Mouse (Mus musculus) layer of hippocampus, postnatal 36 days (tissue): ENCODE measurements around the gene Uvrag. TPM values are rescaled to one million over a fixed set of nuclear protein-coding genes. Genes with fewer than 3 reads are reported as not detected.

Source experiments
- DNase-seq, 2 experiments: peaks; one replicate each; pipeline ENCODE4 v3.0.0; 2022
- total RNA-seq, 2 experiments: library from RNA; stranded (reverse); gene quantifications; 2 replicates each; pipeline ENCODE4 v1.2.3; 2021

Uvrag gene
- total RNA-seq, 2 experiments from 2014 or later: 49.0 to 50.7 TPM

- no peak for DNase-seq
These were observed 83.8 kb downstream of the Uvrag start for GRCm38 (mm10) chr7:99057053-99057630.

DNA sequence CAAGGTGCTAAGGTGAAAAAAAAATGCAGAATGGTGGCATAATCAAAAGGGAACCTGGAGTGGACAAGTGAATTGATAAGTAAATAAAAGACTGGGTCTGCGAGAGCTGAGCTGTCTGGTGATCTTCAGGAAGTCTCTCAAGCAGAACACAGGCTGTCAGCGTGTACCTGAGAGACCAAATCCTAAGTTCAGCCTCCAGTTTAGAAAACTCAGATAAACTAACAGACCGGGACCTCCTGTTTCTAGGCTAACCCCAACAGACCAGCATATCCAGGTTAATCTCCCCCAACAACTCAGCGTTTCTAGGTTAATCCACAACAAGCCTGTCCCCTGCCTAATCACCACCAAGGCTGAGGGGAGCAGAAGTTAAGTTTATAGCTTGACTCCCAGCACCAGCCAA lies 87.3 kb downstream of the Uvrag start:
- DNase-seq: no peak

DNA sequence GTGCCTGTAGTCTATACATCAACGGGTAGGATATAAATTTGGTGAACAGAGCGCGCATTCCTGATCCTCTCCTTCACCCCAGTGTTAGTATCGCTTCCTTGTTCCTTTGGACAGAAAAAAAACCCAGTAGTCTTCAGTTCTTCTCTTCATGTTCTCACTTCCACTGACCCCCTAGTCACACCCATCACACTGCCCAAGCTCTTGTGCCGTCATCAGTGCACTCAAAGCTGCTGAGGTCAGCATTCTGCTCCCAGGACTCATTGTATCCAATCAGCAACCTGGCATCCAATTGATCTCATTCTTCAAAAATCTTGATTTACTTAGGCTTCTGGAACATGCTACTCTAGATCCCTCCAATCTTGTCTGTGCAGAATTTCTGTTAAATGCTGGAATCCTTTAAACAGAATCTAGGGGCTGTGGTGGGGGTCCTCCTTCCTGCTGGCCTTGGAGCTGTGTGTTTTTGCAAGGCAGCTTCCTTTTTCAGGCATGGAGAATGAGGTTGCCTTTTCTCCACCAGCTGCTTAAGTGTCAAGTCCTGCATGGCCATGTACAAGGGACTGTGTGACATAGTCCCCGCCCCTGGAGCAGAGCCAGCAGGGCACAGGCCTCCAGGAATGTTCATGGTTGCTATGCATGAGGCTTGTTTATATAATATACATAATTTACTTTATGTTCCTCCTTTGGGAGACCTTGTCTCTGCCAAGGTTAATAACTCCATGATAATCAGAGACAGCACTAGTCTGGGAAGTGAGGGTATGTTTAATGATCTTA lies 88.3 kb downstream of the Uvrag start:
- DNase-seq: no peak

GRCm38 (mm10) chr7:99050882-99051281 lies 90.1 kb downstream of the Uvrag start:
- DNase-seq: no peak

DNA sequence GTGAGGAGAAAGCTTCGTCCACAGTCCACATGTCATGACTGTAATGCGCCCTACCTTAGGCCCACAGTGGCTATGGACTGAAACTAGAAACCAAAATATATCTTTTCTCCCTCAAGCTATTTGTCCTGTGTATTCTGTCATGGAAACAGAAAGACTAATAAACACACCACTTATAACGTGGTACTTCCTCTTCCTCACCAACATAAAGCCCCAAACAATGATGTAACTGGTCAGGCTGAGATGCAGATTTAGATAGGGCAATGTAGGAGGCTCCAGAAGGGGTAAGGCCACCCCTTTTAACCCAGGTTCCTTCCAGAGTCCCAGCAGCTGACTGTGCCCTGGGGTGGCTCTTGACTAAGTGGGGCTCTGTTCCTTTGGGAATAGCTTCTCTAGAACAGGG lies 91.0 kb downstream of the Uvrag start:
- DNase-seq: no peak

- no peak for DNase-seq
These were observed 94.3 kb downstream of the Uvrag start for GRCm38 (mm10) chr7:99046545-99047206.

DNA sequence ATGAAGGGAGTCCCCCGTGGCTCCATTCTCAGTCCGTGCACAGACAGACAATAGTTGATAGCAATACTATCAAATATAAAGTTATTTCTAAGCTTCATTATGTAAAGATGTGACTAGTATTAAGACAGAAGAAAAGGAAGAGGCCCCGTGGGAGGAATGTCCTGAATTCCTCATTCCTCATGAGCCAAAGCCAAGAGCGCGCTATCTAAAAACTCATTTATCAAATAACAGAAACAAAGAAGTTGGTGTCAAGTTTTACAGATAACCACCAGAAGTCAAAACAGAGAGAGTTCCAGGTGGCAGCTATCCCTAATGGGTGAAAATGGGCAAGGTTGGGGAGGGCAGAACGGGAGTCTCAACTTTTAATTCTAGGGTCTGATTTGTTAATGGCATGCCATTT lies 95.4 kb downstream of the Uvrag start:
- DNase-seq: no peak

DNA sequence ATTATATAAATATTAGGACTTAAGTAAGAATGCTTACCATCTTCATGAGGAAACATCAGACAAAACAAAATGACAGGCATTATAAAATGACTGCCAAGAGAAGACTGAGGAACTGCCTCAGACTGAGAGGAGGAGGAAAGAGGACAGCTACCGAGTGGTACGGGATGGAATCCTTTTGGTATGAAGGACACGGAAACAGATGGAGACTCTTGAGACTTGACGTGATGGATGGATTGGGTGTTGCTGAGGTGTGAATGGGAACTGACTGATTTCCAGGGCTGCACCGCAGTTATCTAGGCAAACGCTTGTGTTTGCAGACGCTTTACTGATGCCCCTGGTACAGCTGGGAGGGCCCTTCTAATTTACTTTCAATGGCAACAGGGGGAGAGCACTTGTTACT lies 97.0 kb downstream of the Uvrag start:
- no peak for DNase-seq

DNA sequence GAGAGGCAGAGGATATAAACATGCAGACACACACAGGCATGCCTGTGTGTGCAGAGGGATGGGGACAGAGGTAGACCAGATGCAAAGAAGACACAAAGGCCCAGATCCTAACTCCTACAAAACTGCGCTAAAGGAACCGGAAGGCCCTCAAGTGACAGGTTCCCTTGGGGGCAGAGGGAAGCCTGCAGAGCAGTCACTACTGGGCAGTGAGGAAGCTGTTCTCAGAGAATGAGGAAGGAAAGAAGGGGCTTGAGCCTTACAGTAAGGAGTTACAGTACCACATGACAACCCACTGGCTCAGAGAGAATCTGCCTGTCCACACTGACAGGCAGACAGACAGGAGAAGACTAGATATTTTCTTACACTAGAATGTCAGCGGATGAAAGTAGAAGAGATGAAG lies 97.6 kb downstream of the Uvrag start:
- DNase-seq: no peak

GRCm38 (mm10) chr7:99041818-99042217 lies 99.1 kb downstream of the Uvrag start:
- DNase-seq: no peak

GRCm38 (mm10) chr7:99039912-99040311 lies 101.0 kb downstream of the Uvrag start:
- no peak for DNase-seq

- DNase-seq: no peak
These were observed 104.7 kb downstream of the Uvrag start for GRCm38 (mm10) chr7:99036284-99036683.

DNA sequence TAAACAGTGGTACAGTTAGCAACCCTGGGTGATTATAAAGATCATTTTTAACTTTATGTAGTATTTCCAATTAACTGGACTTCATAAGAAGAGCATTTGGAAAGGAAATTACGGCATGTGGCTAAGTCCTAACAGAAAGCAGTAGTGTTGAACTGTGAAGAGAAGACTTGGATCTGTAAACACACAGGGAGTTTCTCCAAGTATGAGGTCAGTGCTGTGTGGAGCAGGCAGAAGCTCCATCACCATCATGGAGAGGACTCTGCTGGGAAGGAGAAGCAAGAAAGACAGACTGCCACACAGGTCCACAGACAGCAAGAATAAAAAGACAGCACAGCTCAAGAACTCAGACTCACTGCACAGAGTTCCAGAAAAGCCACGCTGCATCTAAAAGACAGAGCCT lies 106.0 kb downstream of the Uvrag start:
- no peak for DNase-seq

GRCm38 (mm10) chr7:99033838-99034237 lies 107.1 kb downstream of the Uvrag start:
- no peak for DNase-seq

DNA sequence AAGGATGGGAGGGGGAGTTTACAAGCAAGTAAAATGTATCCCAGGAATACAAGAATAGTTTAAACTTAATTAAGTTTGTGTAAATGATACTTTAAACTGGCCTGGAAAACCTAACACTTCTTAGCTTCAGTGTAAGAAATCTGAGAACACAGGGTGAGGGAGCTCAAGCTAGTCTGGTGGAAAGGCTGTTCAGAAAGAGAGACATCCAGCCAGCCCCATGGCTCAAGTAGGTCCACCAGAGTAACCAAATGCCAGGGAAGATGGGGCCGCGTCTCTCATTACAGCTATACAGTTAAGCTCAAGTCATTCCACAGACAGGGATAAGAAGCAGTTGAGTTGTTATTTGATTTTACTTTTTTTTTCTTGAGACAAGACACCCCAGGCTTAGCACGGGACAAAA lies 107.6 kb downstream of the Uvrag start:
- DNase-seq: no peak

DNA sequence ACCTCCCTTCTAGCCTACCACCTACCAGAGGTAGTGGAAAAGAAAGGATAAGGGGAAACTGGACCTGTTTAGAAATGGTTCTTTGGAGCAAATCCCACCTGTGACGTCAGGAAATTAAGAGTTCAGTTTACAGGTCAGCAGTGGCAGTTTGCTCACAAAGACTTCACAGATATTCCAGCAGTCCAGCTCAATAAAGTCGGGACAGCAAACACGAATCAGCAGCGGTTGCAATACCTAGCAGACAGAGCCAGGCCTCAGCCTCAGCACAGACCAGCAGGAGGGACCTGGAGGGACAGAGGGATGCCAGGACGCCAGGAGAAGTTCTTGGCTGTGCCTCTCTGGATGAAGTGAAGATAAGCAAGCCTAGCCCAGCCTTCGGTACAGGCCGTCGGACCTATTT lies 108.9 kb downstream of the Uvrag start:
- DNase-seq: no peak

DNA sequence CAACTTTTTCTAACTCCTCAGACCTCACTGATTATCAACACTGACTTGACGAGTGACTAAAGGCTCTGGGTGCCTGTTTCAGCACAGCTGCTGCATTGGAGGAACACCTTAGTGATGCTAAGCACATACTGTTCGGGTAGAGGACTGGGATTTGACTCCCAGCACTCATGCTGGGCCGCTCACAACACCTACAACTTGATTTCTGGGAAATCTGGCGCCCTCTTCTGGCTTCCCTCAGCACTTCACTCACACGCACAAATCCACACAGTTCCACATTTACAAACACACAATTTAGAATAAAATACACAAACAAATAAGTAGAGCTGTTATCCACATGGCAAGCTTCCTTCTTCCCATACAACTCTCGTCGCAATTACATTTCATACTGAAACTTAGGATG lies 112.8 kb downstream of the Uvrag start:
- no peak for DNase-seq

DNA sequence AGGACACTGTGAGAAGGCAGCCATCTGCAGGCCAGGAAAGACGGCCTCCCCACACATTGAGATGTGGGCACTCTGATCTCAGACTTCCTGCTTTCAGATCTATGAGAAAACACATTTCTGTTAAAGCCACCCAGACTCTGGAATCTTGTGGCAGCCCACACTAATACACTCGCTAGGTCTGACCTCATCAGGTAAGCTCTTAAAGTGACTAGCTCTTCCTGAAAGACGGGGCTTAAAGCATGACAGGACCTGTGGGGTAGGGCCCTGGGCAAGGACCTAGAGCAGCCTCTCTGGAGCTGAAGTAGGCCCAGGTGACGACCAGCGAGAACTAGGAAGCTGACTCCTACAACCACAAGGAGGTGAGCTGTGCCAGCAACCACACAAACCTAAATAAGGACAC lies 113.8 kb downstream of the Uvrag start:
- DNase-seq: no peak

DNA sequence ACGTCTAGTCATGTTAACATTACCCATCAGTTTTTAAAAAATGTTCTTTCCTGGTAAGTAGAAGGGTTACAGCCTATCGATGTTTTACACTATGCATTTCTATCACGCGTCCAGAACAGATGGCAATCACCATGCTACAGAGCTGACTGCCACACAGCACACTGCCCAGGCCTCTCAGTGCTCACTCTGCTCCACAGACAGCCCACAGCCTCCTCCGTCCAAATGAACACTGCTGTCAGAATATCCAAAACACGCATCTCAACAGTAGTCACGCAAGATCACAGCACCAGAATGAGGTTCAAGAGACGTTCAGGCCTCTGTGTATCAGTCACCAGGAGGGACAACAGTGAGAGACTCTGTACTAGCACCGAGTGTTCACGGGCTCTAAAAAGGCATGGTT lies 115.0 kb downstream of the Uvrag start:
- DNase-seq: no peak

DNA sequence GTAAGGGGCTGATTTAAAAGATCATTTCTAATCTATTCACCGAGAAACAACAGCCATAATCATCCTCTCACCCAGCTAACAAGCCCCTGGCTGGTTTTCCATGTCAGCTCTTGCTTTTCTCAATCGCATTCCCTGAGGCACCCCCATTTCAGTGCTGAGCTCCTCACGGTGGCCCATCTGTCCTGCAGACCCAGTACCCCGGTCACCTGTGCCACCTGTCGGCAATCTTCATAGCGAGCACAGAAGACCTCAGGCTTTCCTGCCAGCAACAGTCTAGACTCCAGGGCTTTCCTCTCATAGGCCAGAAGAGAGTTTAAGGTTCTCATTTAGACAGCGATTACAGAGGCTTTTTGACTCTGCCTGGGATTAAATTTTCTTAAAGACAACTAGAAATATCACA lies 115.7 kb downstream of the Uvrag start:
- no peak for DNase-seq

DNA sequence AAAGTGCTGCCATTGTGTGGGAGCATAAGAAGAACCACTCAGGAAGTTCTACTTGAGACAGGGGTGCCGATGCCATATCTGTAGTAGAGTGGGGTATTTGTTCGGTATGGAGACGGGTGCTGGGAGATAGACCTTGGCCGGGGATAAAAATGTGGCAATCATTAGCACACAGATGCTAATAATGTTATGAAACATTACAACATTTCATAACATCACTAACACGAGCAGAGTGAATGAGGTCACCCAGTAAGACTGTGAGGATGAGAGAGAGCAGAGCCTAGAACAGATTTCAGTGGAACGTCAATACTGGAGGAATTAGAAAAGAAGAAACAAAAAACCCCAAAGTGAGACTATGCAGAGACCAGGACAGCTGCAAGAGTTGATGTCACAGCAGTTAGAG lies 116.2 kb downstream of the Uvrag start:
- no peak for DNase-seq

DNA sequence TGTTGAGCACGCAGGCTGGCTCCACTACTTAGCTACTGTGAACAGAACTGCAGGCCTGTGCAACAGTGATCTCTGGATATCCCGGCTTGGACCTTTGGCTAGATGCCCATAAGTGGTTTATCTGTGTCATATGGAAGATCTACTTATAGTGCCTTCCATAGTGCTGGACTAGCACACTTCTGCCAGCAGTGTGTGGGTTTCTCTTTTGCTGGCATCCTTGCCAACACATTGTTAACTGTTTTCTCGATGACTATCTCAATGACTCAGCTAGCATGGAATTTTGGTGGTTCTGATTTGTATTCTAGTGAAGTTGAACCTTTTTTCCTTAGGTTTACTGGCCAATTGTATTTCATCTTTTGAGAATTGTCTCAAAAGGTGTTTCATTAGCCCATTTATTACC lies 117.0 kb downstream of the Uvrag start:
- DNase-seq: no peak

GRCm38 (mm10) chr7:99021277-99021676 lies 119.7 kb downstream of the Uvrag start:
- DNase-seq: no peak

GRCm38 (mm10) chr7:99020353-99020752 lies 120.6 kb downstream of the Uvrag start:
- DNase-seq: no peak
